Mouse (Mus musculus) hindbrain, postnatal 0 days (tissue): ENCODE data around the gene Tssk6. TPM values are rescaled to one million over a fixed set of nuclear protein-coding genes. Genes with fewer than 3 reads are reported as not detected.
A peak's percentile ranks its signal among the peaks of the same experiment; 100 is the strongest.

Source experiments
- ATAC-seq: fragments of 200-750 bp; cut with Nextera tagmentation; 2 replicates; pipeline ENCODE4 v1.8.0; 2017; ENCODE audit warnings: mild to moderate bottlenecking, moderate TSS enrichment, moderate library complexity
- DNase-seq: peaks from one replicate; pipeline ENCODE4 v3.0.0-alpha.2; 2015; ENCODE audit warnings: low spot score
- H3K27ac ChIP-seq: fragments of 300-500 bp; sonication (generic); 2 replicates; pipeline ENCODE4 v1.5.1; 2014; ENCODE audit warnings: mild to moderate bottlenecking
- H3K27me3 ChIP-seq: fragments of 300-500 bp; sonication (generic); 2 replicates; pipeline ENCODE4 v1.6.1; 2014; ENCODE audit warnings: low read length, mixed read lengths; ENCODE audit not compliant: insufficient read depth
- H3K36me3 ChIP-seq: fragments of 300-500 bp; sonication (generic); 2 replicates; pipeline ENCODE4 v1.6.1; 2014; ENCODE audit warnings: low read length, mixed read lengths; ENCODE audit not compliant: insufficient read depth
- H3K4me1 ChIP-seq: fragments of 300-500 bp; sonication (generic); 2 replicates; pipeline ENCODE4 v1.6.1; 2014; ENCODE audit warnings: antibody characterized with exemption, low read length, mixed read lengths; ENCODE audit not compliant: insufficient read depth
- H3K4me2 ChIP-seq: fragments of 300-500 bp; sonication (generic); 2 replicates; pipeline ENCODE4 v1.6.1; 2014; ENCODE audit warnings: low read depth, mild to moderate bottlenecking, low read length, moderate library complexity, mixed read lengths
- H3K4me3 ChIP-seq: fragments of 300-500 bp; sonication (generic); 2 replicates; pipeline ENCODE4 v1.5.1; 2014; ENCODE audit warnings: low read length
- H3K9ac ChIP-seq: fragments of 300-500 bp; sonication (generic); replicated peaks from 2 replicates; pipeline ENCODE4 v1.6.1; 2014; ENCODE audit warnings: mild to moderate bottlenecking, low read length, moderate library complexity, mixed read lengths
- H3K9me3 ChIP-seq: fragments of 300-500 bp; sonication (generic); 2 replicates; pipeline ENCODE4 v1.6.1; 2016; ENCODE audit warnings: low read length, mixed read lengths
- CTCF ChIP-seq: IDR thresholded peaks from 2 replicates; pipeline ENCODE4 v1.5.1; 2016; ENCODE audit warnings: antibody characterized with exemption, control low read depth, low read depth
- WGBS: fragments of 180-500 bp; shearing (Covaris S2); extraction: QIAGEN DNeasy Blood & Tissue Kit; methylation state at CpG from one replicate; pipeline ENCODE4 v1.1.7; 2014; 5-methylcytosine and 5-hydroxymethylcytosine counted together
- polyA plus RNA-seq: library from polyadenylated mRNA; unstranded; fragments of >200 nt; fragmentation: Nextera tagmentation; extraction: Ambion mirVana; gene quantifications from 2 replicates; pipeline ENCODE4 v1.2.1, GENCODE M21; 2015
- total RNA-seq: library from RNA; depleted of rRNA; stranded (reverse); fragments of >200 nt; gene quantifications from 2 replicates; pipeline ENCODE4 v1.2.3, GENCODE M21; 2014

Tssk6 gene
- total and polyA plus RNA-seq, 2 experiments from 2014 or later: 1.8 to 4.3 TPM

DNA sequence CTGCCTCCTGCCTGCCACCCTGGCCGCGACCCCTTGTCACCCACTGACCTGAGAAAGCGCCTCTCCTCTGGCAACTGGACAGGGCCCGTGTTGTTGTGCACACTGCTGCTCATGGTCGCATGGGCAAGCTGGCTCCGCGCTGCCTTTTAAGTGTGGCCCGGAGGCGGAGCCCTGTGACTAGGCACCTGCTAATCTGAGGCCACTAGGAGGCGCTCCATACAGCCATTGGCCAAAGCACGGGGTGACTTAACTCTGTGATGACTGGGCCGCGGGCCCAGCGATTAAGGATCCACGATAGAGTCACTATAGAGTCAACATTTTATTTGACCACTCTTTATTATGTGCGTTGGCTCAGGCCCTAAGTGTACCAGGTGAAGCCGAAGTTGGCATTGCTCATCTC is 8.1 kb upstream of the Tssk6 start:
- no peak overlapping the region for H3K9ac ChIP-seq
- no peak overlapping the region for H3K27ac ChIP-seq
- no peak overlapping the region for H3K4me2 ChIP-seq
- TF ChIP-seq CTCF: peak; percentile 74
- H3K4me1 ChIP-seq: peaks cover 3% of the 10 kb centered on the region; the same call in 1 of the 2 replicates
- 31% methylated on average over 17 of the region's 17 CpGs for WGBS
- DNase-seq (peak; percentile 84), ATAC-seq (peak; percentile 59; the same call in 1 of the 2 replicates)
- peaks cover 17% of the 10 kb centered on the region for H3K27me3 ChIP-seq
- H3K9me3 ChIP-seq: no peaks in the 10 kb centered on the region
- H3K4me3 ChIP-seq: no peak overlapping the region
- peaks cover 5% of the 10 kb centered on the region; the same call in 1 of the 2 replicates for H3K36me3 ChIP-seq

GRCm38 (mm10) chr8:69894836-69895332 is 7.1 kb upstream of the Tssk6 start:
- H3K27me3 ChIP-seq: 0 out of 2 replicates have a peak, but pooled peaks cover 8% of the 10 kb centered on the region

DNA sequence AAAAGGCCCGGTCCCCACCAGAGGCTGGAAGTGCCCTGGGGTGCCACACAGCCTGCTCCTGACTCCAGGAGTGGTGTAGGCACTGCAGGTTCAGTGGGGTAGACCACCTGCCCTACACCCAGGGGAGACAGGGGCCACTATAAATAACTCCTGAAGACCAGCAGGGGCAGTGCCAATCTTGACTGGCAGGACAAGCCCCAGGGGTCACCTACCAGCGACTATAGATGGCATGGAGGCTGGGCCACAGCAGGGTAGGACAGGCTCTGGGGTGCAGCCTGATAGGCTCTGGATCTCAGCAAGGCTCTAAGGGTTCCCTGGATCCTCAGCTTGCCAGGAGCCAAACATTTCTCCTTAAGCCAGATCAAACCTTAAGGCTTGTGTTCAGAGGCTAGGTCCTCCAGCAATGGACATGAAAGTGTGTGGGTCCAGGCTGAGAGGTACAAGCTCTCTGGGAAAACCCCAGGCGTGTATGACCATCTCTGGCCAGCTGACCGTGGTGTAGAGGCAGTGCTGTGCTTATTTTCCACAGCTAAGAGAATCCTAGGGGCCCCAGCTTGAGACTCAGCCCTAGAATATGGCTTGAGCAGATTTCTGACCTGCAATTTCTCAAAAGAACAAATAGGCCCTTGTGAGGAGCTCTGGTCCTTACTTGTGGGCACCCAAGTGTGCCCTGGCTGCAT is 6.1 kb upstream of the Tssk6 start:
- 65% methylated on average over 4 of the region's 4 CpGs for WGBS
- TF ChIP-seq CTCF: no peak
- Histone ChIP-seq H3K4me3 (no peak overlapping the region), H3K27me3 (no peaks in the 10 kb centered on the region), H3K27ac (no peak overlapping the region), H3K4me1 (peaks cover 8% of the 10 kb centered on the region), H3K36me3 (peaks cover 5% of the 10 kb centered on the region; the same call in 1 of the 2 replicates), H3K9ac (no peak overlapping the region), H3K4me2 (no peak overlapping the region), H3K9me3 (no peaks in the 10 kb centered on the region)
- DNase-seq (no peak), ATAC-seq (no peak)

More at GRCm38 (mm10) chr8:69894836-69895332, 7.1 kb upstream of the Tssk6 start:
- WGBS: 46% methylated on average over 6 of the region's 6 CpGs
- Histone ChIP-seq H3K4me2 (no peak overlapping the region), H3K36me3 (peaks cover 5% of the 10 kb centered on the region; the same call in 1 of the 2 replicates), H3K27ac (no peak overlapping the region), H3K9me3 (no peaks in the 10 kb centered on the region), H3K4me3 (no peak overlapping the region), H3K9ac (no peak overlapping the region), H3K4me1 (no peaks in the 10 kb centered on the region)
- no peak for TF ChIP-seq CTCF
- DNase-seq: no peak
- ATAC-seq: no peak

DNA sequence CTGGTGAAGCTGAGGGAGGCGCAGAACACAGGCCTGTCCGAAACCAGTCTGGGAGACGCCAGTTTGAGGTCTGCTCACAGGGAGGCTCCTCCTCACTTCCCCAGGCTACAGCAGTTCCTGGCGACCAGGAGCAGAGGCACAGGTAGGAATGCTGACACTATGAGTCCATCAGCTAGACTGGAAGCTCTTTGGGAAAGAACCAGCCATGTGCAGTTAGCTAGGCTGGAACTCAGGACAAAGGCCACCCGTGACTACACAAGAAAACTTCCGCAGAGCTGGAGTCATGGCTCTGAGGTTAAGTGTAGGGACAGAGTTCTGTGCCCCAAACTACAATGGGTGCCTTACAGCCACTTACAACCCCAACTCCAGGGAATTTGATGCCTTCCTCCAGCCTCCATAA is 4.1 kb upstream of the Tssk6 start:
- Histone ChIP-seq H3K27me3 (no peaks in the 10 kb centered on the region), H3K4me1 (peaks cover 8% of the 10 kb centered on the region), H3K9me3 (no peaks in the 10 kb centered on the region), H3K4me3 (no peak overlapping the region), H3K36me3 (peaks cover 5% of the 10 kb centered on the region; the same call in 1 of the 2 replicates), H3K27ac (no peak overlapping the region), H3K9ac (no peak overlapping the region), H3K4me2 (no peak overlapping the region)
- no peak for ATAC-seq
- WGBS: 90% methylated on average over 6 of the region's 6 CpGs
- no peak for DNase-seq
- TF ChIP-seq CTCF: no peak

- 94% methylated on average over 2 of the region's 2 CpGs for WGBS
- no peak for ATAC-seq
- Histone ChIP-seq H3K27ac (no peak overlapping the region), H3K4me2 (peak overlapping the region; percentile 74; the same call in 1 of the 2 replicates), H3K36me3 (no peaks in the 10 kb centered on the region), H3K9me3 (no peaks in the 10 kb centered on the region), H3K4me1 (peaks cover 16% of the 10 kb centered on the region), H3K27me3 (no peaks in the 10 kb centered on the region), H3K4me3 (no peak overlapping the region), H3K9ac (no peak overlapping the region)
- no peak for DNase-seq
- TF ChIP-seq CTCF: no peak
Measured at GRCm38 (mm10) chr8:69899876-69900275, 2.1 kb upstream of the Tssk6 start.

- no peak for ATAC-seq
- peaks cover 16% of the 10 kb centered on the region for H3K4me1 ChIP-seq
Measured at GRCm38 (mm10) chr8:69900895-69901451, 1.0 kb upstream of the Tssk6 start.

More at GRCm38 (mm10) chr8:69900895-69901451, 1.0 kb upstream of the Tssk6 start:
- TF ChIP-seq CTCF: no peak
- Histone ChIP-seq H3K27me3 (no peaks in the 10 kb centered on the region), H3K27ac (peak overlapping the region; percentile 95), H3K9me3 (no peaks in the 10 kb centered on the region), H3K36me3 (no peaks in the 10 kb centered on the region), H3K4me3 (peak overlapping the region; percentile 76), H3K4me2 (peak overlapping the region; percentile 74), H3K9ac (peak overlapping the region; percentile 73)
- 18% methylated on average over 12 of the region's 12 CpGs for WGBS
- no peak for DNase-seq
